Mouse (Mus musculus) liver, embryonic 14.5 days (tissue): ENCODE measurements around the gene Tkfc.

Experiments
- CTCF ChIP-seq: IDR thresholded peaks from 2 replicates; pipeline ENCODE4 v1.5.1; 2016; ENCODE audit warnings: antibody characterized with exemption, low read depth, control low read depth
- EP300 ChIP-seq: IDR thresholded peaks from 2 replicates; pipeline ENCODE4 v1.6.1; 2016; ENCODE audit warnings: antibody characterized with exemption, low read depth

DNA sequence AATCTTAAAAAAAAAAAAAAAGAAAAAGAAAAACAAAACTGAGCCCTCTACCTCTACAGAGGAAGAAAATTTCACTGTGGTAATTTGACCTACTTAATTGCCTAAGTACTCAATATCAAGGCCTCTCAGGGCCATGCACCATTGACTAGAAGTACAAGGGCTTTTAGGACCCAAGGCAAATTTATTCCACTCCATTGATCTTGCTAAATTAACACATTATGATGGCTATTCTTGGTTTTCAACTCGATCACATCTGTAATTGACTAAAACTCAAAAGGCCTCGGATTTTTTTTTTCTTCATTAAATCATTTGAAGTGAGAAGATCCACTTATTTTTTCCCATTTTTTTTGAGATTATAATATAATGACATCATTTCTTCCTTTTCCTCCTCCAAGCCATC lies 48.0 kb downstream of the Tkfc start:
- TF ChIP-seq CTCF = no peak
- no peak for TF ChIP-seq EP300
